Mouse (Mus musculus): ENCODE data around the gene Lgals9.
"Not testable (repeated sequence)": the region's sequence is repeated elsewhere in the genome, so short reads cannot be mapped to it uniquely, and the experiment has no call there.

Lgals9 gene

GRCm38 (mm10) chr11:79007356-79007755 lies 22.6 kb upstream of the Lgals9 start:
- DNase-seq (ENCODE audit: low read depth): not testable (repeated sequence)

- no peak for DNase-seq (ENCODE audit: low read depth)
Observed at GRCm38 (mm10) chr11:79006417-79006816, 21.7 kb upstream of the Lgals9 start.

- no peak for DNase-seq (ENCODE audit: low read depth)
Observed at GRCm38 (mm10) chr11:79005578-79006394, 21.0 kb upstream of the Lgals9 start.

GRCm38 (mm10) chr11:79003769-79004638 lies 19.3 kb upstream of the Lgals9 start:
- no peak for DNase-seq (ENCODE audit: low read depth)

- DNase-seq (ENCODE audit: low read depth): no peak
Observed at GRCm38 (mm10) chr11:79003053-79003768, 18.5 kb upstream of the Lgals9 start.

GRCm38 (mm10) chr11:79002551-79002951 lies 17.8 kb upstream of the Lgals9 start:
- no peak for DNase-seq (ENCODE audit: low read depth)

- DNase-seq (ENCODE audit: low read depth): no peak
Observed at GRCm38 (mm10) chr11:79001871-79002270, 17.1 kb upstream of the Lgals9 start.

- no peak for DNase-seq (ENCODE audit: low read depth)
Observed at GRCm38 (mm10) chr11:78999118-78999517, 14.4 kb upstream of the Lgals9 start.

- DNase-seq (ENCODE audit: low read depth): not testable (repeated sequence)
Observed at GRCm38 (mm10) chr11:78990875-78991543, 6.3 kb upstream of the Lgals9 start.

- DNase-seq (ENCODE audit: low read depth): no peak
Observed at GRCm38 (mm10) chr11:78990096-78990495, 5.3 kb upstream of the Lgals9 start.

- not testable (repeated sequence) for DNase-seq (ENCODE audit: low read depth)
Observed at GRCm38 (mm10) chr11:78989206-78989605, 4.5 kb upstream of the Lgals9 start.

- no peak for DNase-seq (ENCODE audit: low read depth)
Observed at GRCm38 (mm10) chr11:78986311-78987002, 1.7 kb upstream of the Lgals9 start.

- DNase-seq (ENCODE audit: low read depth): no peak
Observed at GRCm38 (mm10) chr11:78985505-78985904, 759 bp upstream of the Lgals9 start.

- DNase-seq (ENCODE audit: low read depth): no peak
Observed at GRCm38 (mm10) chr11:78983539-78983938, 1.2 kb downstream of the Lgals9 start.

- no peak for DNase-seq (ENCODE audit: low read depth)
Observed at GRCm38 (mm10) chr11:78982513-78983291, 2.0 kb downstream of the Lgals9 start.

GRCm38 (mm10) chr11:78982042-78982441 lies 2.7 kb downstream of the Lgals9 start:
- no peak for DNase-seq (ENCODE audit: low read depth)

GRCm38 (mm10) chr11:78980083-78980634 lies 4.6 kb downstream of the Lgals9 start:
- no peak for DNase-seq (ENCODE audit: low read depth)

- no peak for DNase-seq (ENCODE audit: low read depth)
Observed at GRCm38 (mm10) chr11:78978176-78979019, 6.3 kb downstream of the Lgals9 start.
